Mouse (Mus musculus) B cell, adult (primary cell): ENCODE measurements around the gene Tex101. TPM values are rescaled to one million over a fixed set of nuclear protein-coding genes. Genes with fewer than 3 reads are reported as not detected.

ENCODE experiments used
- total RNA-seq: library from RNA; stranded (reverse); gene quantifications from 4 replicates; pipeline ENCODE4 v1.2.4, GENCODE M21; 2023; ENCODE audit not compliant: inconsistent age

Tex101 gene
- not detected in 4 replicates for total RNA-seq

GRCm38 (mm10) chr7:24676575-24676974 is at the start of gene Tex101:
Gene Tex101, minus strand, starts transcription at chr7:24676675.

DNA sequence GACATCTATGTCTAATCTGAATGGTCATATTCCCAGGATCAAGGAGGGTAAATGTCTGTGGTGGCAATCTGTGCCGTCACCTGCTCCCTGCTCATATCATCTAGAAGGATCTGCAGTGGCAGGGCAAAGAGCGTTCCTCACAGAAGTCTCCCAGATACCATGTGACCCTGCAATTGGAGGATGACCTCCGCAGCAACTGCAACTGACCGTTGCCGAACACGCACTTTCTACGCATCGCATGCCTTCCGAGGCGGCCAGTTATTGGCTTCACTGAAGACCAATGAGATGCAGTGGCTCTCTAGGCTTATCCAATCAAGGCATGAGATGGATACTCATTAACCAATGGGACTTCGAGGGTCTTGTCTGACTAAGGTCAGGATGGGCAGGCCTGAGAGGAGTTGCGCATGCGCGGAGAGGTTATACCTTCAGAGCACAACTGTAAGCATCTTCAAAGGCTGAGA is 32.4 kb upstream of the Tex101 start, which contains the start of gene BC049730:
Gene BC049730, plus strand, starts transcription at position 411 of the 461 bp plus-strand sequence.

GRCm38 (mm10) chr7:24636264-24636663 is 40.2 kb downstream of the Tex101 start, which contains the start of gene Lypd3:
Gene Lypd3, plus strand, starts transcription at chr7:24636550.

Other genes with a start within 250 kb of the Tex101 start
- gene Irgc1, start 224.4 kb downstream of the Tex101 start, total RNA-seq: 5.0 to 7.5 TPM (median 6.1 TPM) in 4 replicates
- 535 to 734 TPM (median 595 TPM) in 4 replicates for gene Plaur, start 214.2 kb downstream of the Tex101 start, total RNA-seq
- gene Cadm4, start 194.7 kb downstream of the Tex101 start, total RNA-seq: 0.78 to 3.1 TPM (median 1.9 TPM) in 4 replicates
- gene Zfp428, start 169.7 kb downstream of the Tex101 start, total RNA-seq: 1.4 to 2.2 TPM (median 1.7 TPM) in 4 replicates
- gene AC161166.1, start 164.2 kb downstream of the Tex101 start, total RNA-seq: not detected in 4 replicates
- gene Irgq, start 146.0 kb downstream of the Tex101 start, total RNA-seq: 22.3 to 27.3 TPM (median 24.2 TPM) in 4 replicates
- 0.87 TPM in 1 of 4 replicates, not detected in the others for gene Pinlyp, start 130.6 kb downstream of the Tex101 start, total RNA-seq
- gene Xrcc1, start 130.4 kb downstream of the Tex101 start, total RNA-seq: 85.4 to 92.1 TPM (median 88.0 TPM) in 4 replicates
- gene Ethe1, start 89.1 kb downstream of the Tex101 start, total RNA-seq: 9.0 to 13.0 TPM (median 12.0 TPM) in 4 replicates
- gene Zfp575, start 89.0 kb downstream of the Tex101 start, total RNA-seq: 0.18 to 0.22 TPM in 2 of 4 replicates, not detected in the others
- gene Phldb3, start 65.9 kb downstream of the Tex101 start, total RNA-seq: 22.1 to 31.0 TPM (median 26.2 TPM) in 4 replicates
- gene Lypd3, start 40.1 kb downstream of the Tex101 start, total RNA-seq: 0.29 to 0.54 TPM in 2 of 4 replicates, not detected in the others
- not detected in 4 replicates for gene BC049730, start 32.6 kb upstream of the Tex101 start, total RNA-seq
- gene Gm4763, start 50.2 kb upstream of the Tex101 start, total RNA-seq: not detected in 4 replicates
- 0.29 to 0.32 TPM in 2 of 4 replicates, not detected in the others for gene Cd177, start 83.6 kb upstream of the Tex101 start, total RNA-seq
- not detected in 4 replicates for gene Ceacam10, start 100.5 kb upstream of the Tex101 start, total RNA-seq
- 1.7 to 3.0 TPM in 2 of 4 replicates, not detected in the others for gene Gm9844, start 185.5 kb upstream of the Tex101 start, total RNA-seq
- gene Lypd4, start 193.3 kb upstream of the Tex101 start, total RNA-seq: not detected in 4 replicates
- gene Dmrtc2, start 193.4 kb upstream of the Tex101 start, total RNA-seq: not detected in 4 replicates
- 2,682 to 2,740 TPM (median 2,716 TPM) in 4 replicates for gene Rps19, start 207.7 kb upstream of the Tex101 start, total RNA-seq
- gene Cd79a, start 220.7 kb upstream of the Tex101 start, total RNA-seq: 1,752 to 1,862 TPM (median 1,794 TPM) in 4 replicates
- gene Arhgef1, start 226.2 kb upstream of the Tex101 start, total RNA-seq: 1,222 to 1,291 TPM (median 1,265 TPM) in 4 replicates